ENCODE assay signal across 21 mouse cellular contexts in the genomic region with DNA sequence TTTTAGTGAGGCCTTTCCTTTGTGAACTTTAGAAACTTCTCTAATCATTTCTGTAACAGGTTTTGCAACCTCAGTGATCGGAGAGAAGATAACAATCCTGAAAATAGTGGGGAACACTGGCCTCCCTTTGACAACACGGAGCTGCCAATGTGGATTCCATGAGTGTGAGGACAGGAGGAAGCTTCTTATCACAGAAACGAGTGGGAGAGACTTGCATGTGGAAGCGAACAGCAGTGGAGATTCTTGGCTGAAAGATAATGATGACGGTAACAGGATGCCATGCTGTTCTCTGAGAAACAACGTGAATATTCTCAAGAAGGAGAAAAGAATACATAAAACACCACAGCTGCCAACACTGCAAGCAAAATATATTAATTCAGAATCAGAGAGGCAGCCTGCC.
DNase-seq lines count a peak whose midpoint lies in the region; ATAC-seq and TF ChIP-seq lines count a peak whose summit lies in the region.
"Had no signal": no experiment of that assay in that cellular context is flagged by ENCODE, and none has a peak within 500 bp of the region (broad histone marks: within the 10 kb centered on the region; RNA-seq: fewer than 3 reads in every experiment).

No protein-coding gene starts in this region.

- 24% methylated on average over 6 of the region's 6 CpGs for WGBS in hindbrain, embryonic 15.5 days
- 29% methylated on average over 6 of the region's 6 CpGs for WGBS in hindbrain, embryonic 16.5 days
- WGBS in heart, embryonic 13.5 days = 4% methylated on average over 6 of the region's 6 CpGs
- 43% methylated on average over 6 of the region's 6 CpGs for WGBS in intestine, postnatal 0 days

- 0 out of 2 replicates have a peak overlapping the region, but pooled peaks have one; percentile 7 for H3K4me2 ChIP-seq in hindbrain, embryonic 15.5 days
- H3K4me2 ChIP-seq in hindbrain, embryonic 16.5 days (ENCODE audit: low read length) = no peak overlapping the region
- peak overlapping the region; percentile 42 for H3K4me2 ChIP-seq in heart, embryonic 13.5 days
- H3K4me2 ChIP-seq in intestine, postnatal 0 days (replicated peaks; ENCODE audit: low read depth) = no peak overlapping the region
- H3K4me2 ChIP-seq: embryonic facial prominence, embryonic 12.5 days; forebrain, embryonic 13.5 days; limb, embryonic 13.5 days; midbrain, embryonic 11.5 days; neural tube, embryonic 13.5 days had no signal

- H3K27ac ChIP-seq in hindbrain, embryonic 15.5 days (replicated peaks) = no peak overlapping the region
- H3K27ac ChIP-seq in hindbrain, embryonic 16.5 days (ENCODE audit: low read depth, low read length) = no peak overlapping the region
- peak overlapping the region; percentile 39 for H3K27ac ChIP-seq in heart, embryonic 13.5 days (replicated peaks)
- no peak overlapping the region for H3K27ac ChIP-seq in intestine, postnatal 0 days (ENCODE audit: low read depth, low read length)
- H3K27ac ChIP-seq: embryonic facial prominence, embryonic 12.5 days; forebrain, embryonic 13.5 days; limb, embryonic 13.5 days; liver, embryonic 14.5 days; neural tube, embryonic 13.5 days had no signal

- no peaks in the 10 kb centered on the region for H3K27me3 ChIP-seq in hindbrain, embryonic 15.5 days
- H3K27me3 ChIP-seq in hindbrain, embryonic 16.5 days (replicated peaks; ENCODE audit: control insufficient read depth, insufficient read depth, low read length) = no peaks in the 10 kb centered on the region
- no peaks in the 10 kb centered on the region for H3K27me3 ChIP-seq in heart, embryonic 13.5 days (replicated peaks)
- H3K27me3 ChIP-seq in intestine, postnatal 0 days (replicated peaks; ENCODE audit: control insufficient read depth, insufficient read depth, low read length) = no peaks in the 10 kb centered on the region
- H3K27me3 ChIP-seq: embryonic facial prominence, embryonic 12.5 days; forebrain, embryonic 13.5 days; limb, embryonic 13.5 days; neural tube, embryonic 13.5 days had no signal

- no peak for TF ChIP-seq CTCF in intestine, postnatal 0 days (IDR thresholded peaks at IDR 0.05; ENCODE audit: low read depth)

- H3K9ac ChIP-seq in hindbrain, embryonic 15.5 days = no peak overlapping the region
- H3K9ac ChIP-seq in hindbrain, embryonic 16.5 days (ENCODE audit: low read depth, low read length) = no peak overlapping the region
- no peak overlapping the region for H3K9ac ChIP-seq in heart, embryonic 13.5 days
- H3K9ac ChIP-seq in intestine, postnatal 0 days (ENCODE audit: low read depth, low read length) = no peak overlapping the region
- H3K9ac ChIP-seq: embryonic facial prominence, embryonic 12.5 days; forebrain, embryonic 13.5 days; limb, embryonic 13.5 days; liver, embryonic 14.5 days; neural tube, embryonic 13.5 days had no signal

- no peak overlapping the region for H3K4me3 ChIP-seq in hindbrain, embryonic 15.5 days
- no peak overlapping the region for H3K4me3 ChIP-seq in hindbrain, embryonic 16.5 days (ENCODE audit: low read length)
- no peak overlapping the region for H3K4me3 ChIP-seq in heart, embryonic 13.5 days
- no peak overlapping the region for H3K4me3 ChIP-seq in intestine, postnatal 0 days (ENCODE audit: low read depth, low read length)
- H3K4me3 ChIP-seq: embryonic facial prominence, embryonic 12.5 days; erythroblast, embryonic 14.5 days; forebrain, embryonic 13.5 days; limb, embryonic 13.5 days; neural tube, embryonic 13.5 days had no signal

- DNase-seq in heart, adult 18-20 months = peak; percentile 11 to 14
- DNase-seq in heart, adult 8-10 months (ENCODE audit: low spot score) = no peak
- DNase-seq in brain, adult 2 months (ENCODE audit: low read depth, low spot score) = peak; percentile 46
- DNase-seq in thymus, postnatal 10 days (ENCODE audit: low spot score in 2 of 2) = no peak
- DNase-seq: adrenal gland, postnatal 25 days; cerebellum, adult 2 months; cerebellum, postnatal 36 days; kidney, adult 9 months; spleen, adult 18-20 months; thymus, postnatal 4 days had no signal

- H3K9me3 ChIP-seq in hindbrain, embryonic 15.5 days = no peaks in the 10 kb centered on the region
- no peaks in the 10 kb centered on the region for H3K9me3 ChIP-seq in hindbrain, embryonic 16.5 days (ENCODE audit: control insufficient read depth, low read length)
- H3K9me3 ChIP-seq in heart, embryonic 13.5 days = no peaks in the 10 kb centered on the region
- H3K9me3 ChIP-seq in intestine, postnatal 0 days (ENCODE audit: control insufficient read depth) = no peaks in the 10 kb centered on the region
- H3K9me3 ChIP-seq: embryonic facial prominence, embryonic 12.5 days; forebrain, embryonic 13.5 days; limb, embryonic 13.5 days; neural tube, embryonic 13.5 days had no signal

- no peaks in the 10 kb centered on the region; the same call in 1 of the 2 replicates for H3K4me1 ChIP-seq in hindbrain, embryonic 15.5 days (replicated peaks)
- peaks cover 5% of the 10 kb centered on the region; the same call in 1 of the 2 replicates for H3K4me1 ChIP-seq in hindbrain, embryonic 16.5 days (ENCODE audit: control insufficient read depth, insufficient read depth, low read depth, low read length)
- peaks cover 15% of the 10 kb centered on the region for H3K4me1 ChIP-seq in heart, embryonic 13.5 days
- no peaks in the 10 kb centered on the region for H3K4me1 ChIP-seq in intestine, postnatal 0 days (replicated peaks; ENCODE audit: control insufficient read depth, insufficient read depth, low read length)
- H3K4me1 ChIP-seq: embryonic facial prominence, embryonic 12.5 days; forebrain, embryonic 13.5 days; limb, embryonic 13.5 days had no signal

- ATAC-seq in hindbrain, embryonic 15.5 days (ENCODE audit: low FRiP score, low read depth) = no peak
- no peak for ATAC-seq in hindbrain, embryonic 16.5 days
- no peak for ATAC-seq in heart, embryonic 13.5 days (ENCODE audit: extremely low read depth, insufficient number of reproducible peaks, low FRiP score, low TSS enrichment)
- ATAC-seq in intestine, postnatal 0 days = no peak
- ATAC-seq: forebrain, embryonic 13.5 days had no signal

- H3K36me3 ChIP-seq in hindbrain, embryonic 15.5 days = no peaks in the 10 kb centered on the region
- H3K36me3 ChIP-seq in hindbrain, embryonic 16.5 days (ENCODE audit: control insufficient read depth, insufficient read depth, low read length) = no peaks in the 10 kb centered on the region
- H3K36me3 ChIP-seq in heart, embryonic 13.5 days = no peaks in the 10 kb centered on the region
- no peaks in the 10 kb centered on the region for H3K36me3 ChIP-seq in intestine, postnatal 0 days (ENCODE audit: control insufficient read depth, insufficient read depth)
- H3K36me3 ChIP-seq: embryonic facial prominence, embryonic 12.5 days; limb, embryonic 13.5 days; neural tube, embryonic 13.5 days had no signal

Comparison
In these comparisons a context has a peak if more than half of its experiments do, and no peak if none do; other contexts are left out.
1. DNase-seq: peak in heart, adult 18-20 months (2 of 2) and brain, adult 2 months (single experiment); none in heart, adult 8-10 months (single experiment) and thymus, postnatal 10 days (0 of 2).
2. H3K4me2 ChIP-seq: peak in hindbrain, embryonic 15.5 days (single experiment) and heart, embryonic 13.5 days (single experiment); none in hindbrain, embryonic 16.5 days (single experiment) and intestine, postnatal 0 days (single experiment).